Mouse (Mus musculus): ENCODE measurements around the gene Nucb1. TPM values are rescaled to one million over a fixed set of nuclear protein-coding genes. Genes with fewer than 3 reads are reported as not detected.
"Not testable (repeated sequence)": the region's sequence is repeated elsewhere in the genome, so short reads cannot be mapped to it uniquely, and the experiment has no call there.

Nucb1 gene
- polyA plus RNA-seq, 1 experiment from 2014 or later: 90.4 TPM

DNA sequence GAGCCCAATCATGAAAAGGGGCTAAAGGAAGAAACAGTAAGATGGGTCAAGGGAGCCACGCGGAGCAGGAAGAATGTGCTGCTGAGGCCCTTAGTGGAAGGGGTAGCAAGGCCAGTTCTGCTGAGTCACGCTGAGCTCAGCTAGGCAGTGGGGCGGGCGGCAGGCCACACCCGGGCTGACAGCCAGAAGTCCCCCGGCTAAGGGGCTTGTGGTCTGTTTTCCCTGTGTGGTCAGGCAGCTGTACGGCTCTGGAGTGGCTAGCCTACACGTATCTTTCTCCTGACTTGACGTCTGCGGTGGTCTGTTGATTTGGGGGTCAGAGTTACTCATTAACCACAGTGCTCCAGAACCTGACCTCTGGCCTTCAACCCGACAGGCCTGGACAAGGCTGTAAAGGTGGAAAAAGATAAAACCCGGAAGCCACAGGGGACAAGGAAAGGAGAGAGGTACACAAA is 49.3 kb downstream of the Nucb1 start:
- H3K4me1 ChIP-seq (replicated peaks; ENCODE audit: control insufficient read depth, insufficient read depth, low read length): peaks cover 13% of the 10 kb centered on the region
- H3K27me3 ChIP-seq (ENCODE audit: control insufficient read depth, insufficient read depth, low read length): no peaks in the 10 kb centered on the region
- no peak overlapping the region for H3K4me3 ChIP-seq (ENCODE audit: low read depth, low read length)
- H3K27ac ChIP-seq (ENCODE audit: low read depth, low read length): peak overlapping the region; percentile 57
- DNase-seq (ENCODE audit: low spot score): peak; percentile 71
- no peak overlapping the region for H3K4me2 ChIP-seq (ENCODE audit: low read depth, low read length, severe bottlenecking)
- no peaks in the 10 kb centered on the region for H3K9me3 ChIP-seq (ENCODE audit: control insufficient read depth, low read length)
- H3K9ac ChIP-seq (ENCODE audit: low read length): no peak overlapping the region
- ATAC-seq (replicated peaks; ENCODE audit: low FRiP score): no peak
- WGBS: 54% methylated on average over 13 of the region's 13 CpGs
- H3K36me3 ChIP-seq (ENCODE audit: control insufficient read depth, insufficient read depth, low read length): peaks cover 10% of the 10 kb centered on the region; the same call in 1 of the 2 replicates

DNA sequence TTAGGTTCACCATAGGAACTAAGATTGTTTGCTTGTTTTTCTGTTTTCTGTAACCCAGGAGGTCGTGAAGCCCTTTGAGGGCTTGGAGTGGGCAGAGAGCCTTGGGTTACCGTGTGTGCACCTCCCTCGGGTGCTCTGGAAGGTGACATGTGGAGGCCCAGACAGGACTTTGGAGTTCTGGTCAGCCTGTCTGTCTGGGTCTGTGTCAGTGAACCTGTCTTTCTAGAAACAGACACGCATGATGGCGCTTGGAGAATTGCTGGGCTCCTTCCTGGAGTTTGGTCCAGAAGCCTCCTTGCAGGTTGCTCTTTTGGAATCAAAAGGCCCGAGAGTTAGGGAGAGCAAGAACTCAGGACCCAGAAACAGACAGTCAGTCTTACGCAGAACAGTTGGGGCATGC is 49.8 kb downstream of the Nucb1 start:
- Histone ChIP-seq H3K9ac (ENCODE audit: low read length) (peak overlapping the region; percentile 40), H3K4me2 (ENCODE audit: low read depth, low read length, severe bottlenecking) (peak overlapping the region; percentile 43), H3K4me3 (ENCODE audit: low read depth, low read length) (peak overlapping the region; percentile 82), H3K27me3 (ENCODE audit: control insufficient read depth, insufficient read depth, low read length) (no peaks in the 10 kb centered on the region), H3K27ac (ENCODE audit: low read depth, low read length) (peak overlapping the region; percentile 57), H3K36me3 (ENCODE audit: control insufficient read depth, insufficient read depth, low read length) (peaks cover 10% of the 10 kb centered on the region; the same call in 1 of the 2 replicates), H3K4me1 (replicated peaks; ENCODE audit: control insufficient read depth, insufficient read depth, low read length) (peaks cover 10% of the 10 kb centered on the region; the same call in 1 of the 2 replicates), H3K9me3 (ENCODE audit: control insufficient read depth, low read length) (no peaks in the 10 kb centered on the region)
- 73% methylated on average over 7 of the region's 7 CpGs for WGBS
- ATAC-seq (replicated peaks; ENCODE audit: low FRiP score) (no peak), DNase-seq (ENCODE audit: low spot score) (no peak)

DNA sequence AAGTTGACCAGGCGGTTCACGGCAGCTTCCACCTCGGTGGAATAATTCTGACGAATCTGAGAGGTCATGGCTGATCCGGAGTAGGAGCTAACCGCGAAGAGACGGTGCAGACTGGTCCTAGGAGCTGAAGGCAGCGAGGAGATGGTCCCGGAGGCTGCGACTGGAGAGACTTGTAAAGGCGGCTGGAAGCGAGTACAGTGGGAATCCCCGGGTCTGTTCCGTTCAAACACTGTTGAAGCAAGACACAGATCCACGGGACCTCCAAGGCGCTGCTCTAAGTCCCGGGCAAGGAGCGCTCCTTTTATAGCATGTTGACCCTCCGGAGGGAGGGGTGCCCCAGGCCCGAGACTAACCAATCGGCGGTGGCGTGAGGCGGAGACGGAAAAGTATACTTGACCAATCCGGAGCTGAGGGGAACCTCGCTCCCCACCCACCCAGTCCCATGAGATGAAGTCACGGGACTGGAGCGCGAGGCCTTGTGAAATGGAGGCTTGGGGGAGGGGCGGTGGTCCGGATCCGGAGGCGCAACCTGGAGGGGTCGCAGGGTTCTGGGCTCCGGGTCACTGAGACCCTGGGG is 50.6 kb downstream of the Nucb1 start, which contains the start of gene Ftl1:
Ftl1 (minus strand) TSS at position 321 of the 577 bp plus-strand sequence.
- Histone ChIP-seq H3K4me2 (ENCODE audit: low read depth, low read length, severe bottlenecking) (peak within 1 kb of the TSS; percentile 81), H3K27ac (ENCODE audit: low read depth, low read length) (peak within 1 kb of the TSS; percentile 89), H3K9ac (ENCODE audit: low read length) (peak within 1 kb of the TSS; percentile 92), H3K4me3 (ENCODE audit: low read depth, low read length) (peak within 1 kb of the TSS; percentile 82)
- H3K4me1 ChIP-seq (replicated peaks; ENCODE audit: control insufficient read depth, insufficient read depth, low read length); H3K36me3 ChIP-seq (ENCODE audit: control insufficient read depth, insufficient read depth, low read length); H3K27me3 ChIP-seq (ENCODE audit: control insufficient read depth, insufficient read depth, low read length); H3K9me3 ChIP-seq (ENCODE audit: control insufficient read depth, low read length): not testable (repeated sequence)
- ATAC-seq (replicated peaks; ENCODE audit: low FRiP score): peak; percentile 97
- peak; percentile 99 for DNase-seq (ENCODE audit: low spot score)
- WGBS: under 1% methylated on average over 28 of the region's 37 CpGs

DNA sequence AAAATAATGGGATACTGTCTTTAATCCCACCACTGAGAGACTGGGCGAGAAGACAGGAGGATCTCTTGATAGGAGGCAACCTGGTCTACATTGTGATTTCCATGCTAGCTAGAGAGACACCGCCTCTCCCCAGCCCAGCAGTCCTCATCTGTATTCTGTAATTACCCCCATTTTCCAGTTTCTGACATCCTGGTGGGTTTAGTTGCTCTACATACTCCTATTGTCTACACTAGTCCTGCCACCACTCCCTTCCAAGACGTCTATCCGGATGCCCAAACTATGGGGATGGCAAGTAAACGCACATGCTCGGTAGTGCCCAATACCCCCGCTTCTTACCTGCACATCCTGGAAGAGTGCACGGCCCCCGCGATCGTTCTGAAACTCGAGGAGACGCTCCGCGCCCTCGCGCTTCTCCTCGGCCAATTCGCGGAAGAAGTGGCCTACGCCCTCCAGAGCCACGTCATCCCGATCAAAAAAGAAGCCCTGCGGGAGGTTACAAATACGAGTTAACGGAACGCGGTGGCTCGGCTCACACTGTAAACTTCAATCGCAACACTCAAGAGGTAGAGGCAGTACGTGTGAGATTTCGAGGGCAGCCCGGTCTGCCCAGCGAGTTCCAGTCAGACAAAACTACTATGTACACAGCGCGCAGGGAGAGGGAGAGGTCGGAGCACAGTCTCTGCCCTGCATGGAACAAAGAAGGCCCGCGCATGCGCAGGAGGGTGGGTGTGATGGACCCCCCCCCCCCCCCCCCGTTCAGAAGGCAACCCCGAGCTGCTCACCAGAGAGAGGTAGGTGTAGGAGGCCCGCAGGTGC is 51.2 kb downstream of the Nucb1 start:
- H3K4me1 ChIP-seq (replicated peaks; ENCODE audit: control insufficient read depth, insufficient read depth, low read length): peaks cover 10% of the 10 kb centered on the region; the same call in 1 of the 2 replicates
- DNase-seq (ENCODE audit: low spot score): peak; percentile 94
- H3K27me3 ChIP-seq (ENCODE audit: control insufficient read depth, insufficient read depth, low read length): no peaks in the 10 kb centered on the region
- H3K9ac ChIP-seq (ENCODE audit: low read length): peak overlapping the region; percentile 92
- WGBS: under 1% methylated on average over 42 of the region's 43 CpGs
- H3K4me2 ChIP-seq (ENCODE audit: low read depth, low read length, severe bottlenecking): peak overlapping the region; percentile 81
- H3K4me3 ChIP-seq (ENCODE audit: low read depth, low read length): peak overlapping the region; percentile 82
- ATAC-seq (replicated peaks; ENCODE audit: low FRiP score): peak; percentile 74
- no peaks in the 10 kb centered on the region for H3K9me3 ChIP-seq (ENCODE audit: control insufficient read depth, low read length)
- peak overlapping the region; percentile 89 for H3K27ac ChIP-seq (ENCODE audit: low read depth, low read length)
- peaks cover 8% of the 10 kb centered on the region; the same call in 1 of the 2 replicates for H3K36me3 ChIP-seq (ENCODE audit: control insufficient read depth, insufficient read depth, low read length)

DNA sequence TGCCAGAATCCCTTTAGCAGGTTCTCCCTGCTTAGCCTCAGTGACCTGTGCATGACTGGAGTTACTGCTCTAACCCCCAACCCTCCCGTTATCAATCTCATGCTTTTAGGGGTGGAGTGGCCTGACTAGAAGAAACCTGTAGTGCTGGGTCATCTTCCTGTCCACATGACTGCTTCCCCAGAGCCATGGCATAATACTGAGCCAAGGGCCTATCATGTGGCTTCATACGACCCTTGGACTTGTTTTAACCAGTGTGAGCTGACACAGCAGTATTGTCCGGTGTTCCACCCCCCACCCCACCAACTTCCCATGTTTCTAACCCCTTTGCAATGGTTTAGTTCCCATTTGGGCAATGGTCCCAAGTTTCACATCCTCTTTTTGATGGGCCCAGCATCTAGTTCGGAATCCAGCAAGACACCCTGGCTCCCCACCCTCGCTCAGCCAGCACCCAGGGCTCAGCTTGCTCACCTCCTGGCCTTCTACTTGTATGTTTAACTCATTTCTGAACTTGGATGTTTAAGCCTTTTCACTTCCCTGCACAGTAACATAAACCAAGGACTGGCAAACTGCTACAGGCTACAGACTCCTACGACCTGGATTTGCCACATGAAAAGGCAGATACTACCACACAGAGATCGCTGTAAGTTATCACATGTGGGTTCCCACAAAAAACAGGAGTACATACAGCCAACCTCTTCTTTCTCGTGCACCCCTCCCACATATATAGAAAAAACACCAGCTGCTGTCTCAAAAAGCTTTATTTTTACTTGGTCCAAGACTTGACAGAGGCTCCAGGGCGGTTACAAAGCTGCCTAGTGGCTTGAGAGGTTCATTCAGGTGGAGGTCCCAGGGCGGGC is 52.8 kb downstream of the Nucb1 start:
- Histone ChIP-seq H3K4me3 (ENCODE audit: low read depth, low read length) (peak overlapping the region; percentile 82), H3K27ac (ENCODE audit: low read depth, low read length) (no peak overlapping the region), H3K4me1 (replicated peaks; ENCODE audit: control insufficient read depth, insufficient read depth, low read length) (peaks cover 10% of the 10 kb centered on the region; the same call in 1 of the 2 replicates), H3K36me3 (ENCODE audit: control insufficient read depth, insufficient read depth, low read length) (peaks cover 3% of the 10 kb centered on the region; the same call in 1 of the 2 replicates), H3K4me2 (ENCODE audit: low read depth, low read length, severe bottlenecking) (peak overlapping the region; percentile 81), H3K9ac (ENCODE audit: low read length) (no peak overlapping the region; the same call in 1 of the 2 replicates), H3K27me3 (ENCODE audit: control insufficient read depth, insufficient read depth, low read length) (no peaks in the 10 kb centered on the region), H3K9me3 (ENCODE audit: control insufficient read depth, low read length) (no peaks in the 10 kb centered on the region)
- 81% methylated on average over 9 of the region's 10 CpGs for WGBS
- ATAC-seq (replicated peaks; ENCODE audit: low FRiP score) (no peak), DNase-seq (ENCODE audit: low spot score) (no peak)

DNA sequence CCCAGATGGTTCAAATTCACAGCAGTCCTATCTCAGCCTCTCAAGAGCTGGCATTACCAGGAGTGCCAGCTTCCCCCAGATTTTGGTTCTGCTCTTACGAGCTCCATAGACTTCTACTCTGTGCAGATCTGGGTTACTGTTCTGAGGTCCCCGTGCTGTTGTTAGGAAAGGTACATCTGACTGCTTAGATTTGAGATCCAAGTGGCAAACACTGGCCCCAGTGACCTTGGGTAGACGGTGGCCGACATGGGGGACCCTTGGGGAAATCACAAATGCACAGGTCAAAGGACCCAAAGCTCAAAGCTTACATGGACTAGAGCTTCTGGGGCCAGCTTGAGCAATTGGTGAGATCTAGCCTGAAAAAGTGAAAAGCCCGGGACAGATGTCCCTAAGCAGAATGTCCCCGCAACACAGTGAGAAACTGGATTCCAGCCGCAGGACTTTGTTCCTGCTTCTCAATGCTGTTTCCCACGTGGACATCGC is 53.4 kb downstream of the Nucb1 start:
- H3K36me3 ChIP-seq (ENCODE audit: control insufficient read depth, insufficient read depth, low read length): peaks cover 3% of the 10 kb centered on the region; the same call in 1 of the 2 replicates
- no peak overlapping the region for H3K9ac ChIP-seq (ENCODE audit: low read length)
- H3K27ac ChIP-seq (ENCODE audit: low read depth, low read length): no peak overlapping the region
- no peaks in the 10 kb centered on the region for H3K27me3 ChIP-seq (ENCODE audit: control insufficient read depth, insufficient read depth, low read length)
- WGBS: 70% methylated on average over 9 of the region's 9 CpGs
- DNase-seq (ENCODE audit: low spot score) (no peak), ATAC-seq (replicated peaks; ENCODE audit: low FRiP score) (no peak)
- no peaks in the 10 kb centered on the region for H3K9me3 ChIP-seq (ENCODE audit: control insufficient read depth, low read length)
- H3K4me1 ChIP-seq (replicated peaks; ENCODE audit: control insufficient read depth, insufficient read depth, low read length): peaks cover 10% of the 10 kb centered on the region; the same call in 1 of the 2 replicates
- H3K4me2 ChIP-seq (ENCODE audit: low read depth, low read length, severe bottlenecking): no peak overlapping the region
- H3K4me3 ChIP-seq (ENCODE audit: low read depth, low read length): no peak overlapping the region

DNA sequence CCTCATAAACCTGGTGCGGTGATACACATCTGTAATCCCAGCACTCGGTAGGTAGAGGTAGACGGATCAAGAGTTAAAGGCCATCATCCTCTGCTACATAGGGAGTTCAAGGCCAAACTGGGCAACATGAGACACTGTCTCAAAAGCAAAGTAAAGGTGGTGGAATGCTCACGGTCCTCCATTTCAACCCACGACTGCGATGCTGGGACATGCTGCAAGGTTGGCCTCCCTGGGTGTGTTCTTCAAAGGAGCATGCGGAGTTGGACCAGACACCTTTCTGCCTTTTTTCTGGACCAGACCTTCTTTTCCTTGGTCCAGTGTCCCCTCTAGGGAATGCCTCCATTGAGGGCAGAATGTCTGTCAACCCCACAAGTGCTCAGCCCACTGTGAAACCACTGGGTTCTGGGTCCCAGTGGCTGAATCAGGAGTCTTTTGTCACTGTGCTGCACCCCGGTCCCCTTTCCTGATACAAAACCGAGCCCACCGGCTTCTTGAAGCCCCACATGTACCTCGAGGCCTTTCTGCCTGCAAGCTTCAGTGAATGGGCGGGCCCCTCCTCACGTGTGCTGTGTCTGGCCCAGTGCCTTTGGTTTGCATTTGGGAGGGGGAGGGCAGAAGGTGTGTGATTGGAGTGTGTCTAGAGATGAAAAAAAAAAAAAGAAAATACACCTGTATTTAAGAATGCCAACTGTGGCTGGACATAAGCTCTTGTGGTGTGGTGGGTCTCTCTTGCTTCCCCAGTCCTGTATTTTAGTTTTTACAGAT is 54.1 kb downstream of the Nucb1 start:
- WGBS: 77% methylated on average over 13 of the region's 13 CpGs
- H3K9me3 ChIP-seq (ENCODE audit: control insufficient read depth, low read length): no peaks in the 10 kb centered on the region
- ATAC-seq (replicated peaks; ENCODE audit: low FRiP score) (no peak), DNase-seq (ENCODE audit: low spot score) (no peak)
- H3K4me1 ChIP-seq (replicated peaks; ENCODE audit: control insufficient read depth, insufficient read depth, low read length): peaks cover 10% of the 10 kb centered on the region; the same call in 1 of the 2 replicates
- H3K9ac ChIP-seq (ENCODE audit: low read length): no peak overlapping the region
- no peaks in the 10 kb centered on the region for H3K27me3 ChIP-seq (ENCODE audit: control insufficient read depth, insufficient read depth, low read length)
- H3K4me3 ChIP-seq (ENCODE audit: low read depth, low read length): no peak overlapping the region
- no peak overlapping the region for H3K4me2 ChIP-seq (ENCODE audit: low read depth, low read length, severe bottlenecking)
- H3K27ac ChIP-seq (ENCODE audit: low read depth, low read length): no peak overlapping the region
- H3K36me3 ChIP-seq (ENCODE audit: control insufficient read depth, insufficient read depth, low read length): peaks cover 3% of the 10 kb centered on the region; the same call in 1 of the 2 replicates
